Mouse (Mus musculus): ENCODE data around the gene Kcnj12.
A peak's percentile ranks its signal among the peaks of the same experiment; 100 is the strongest.

Gene Kcnj12

GRCm38 (mm10) chr11:61059691-61060457, 37.5 kb downstream of the Kcnj12 start:
- no peak for DNase-seq (ENCODE audit: low spot score in 2 of 2)

- DNase-seq (ENCODE audit: low spot score in 2 of 2), result no peak
Measured at GRCm38 (mm10) chr11:61060634-61061033, 38.3 kb downstream of the Kcnj12 start.

- DNase-seq (ENCODE audit: low spot score in 2 of 2), result no peak
Measured at GRCm38 (mm10) chr11:61062548-61063461, 40.4 kb downstream of the Kcnj12 start.

DNA sequence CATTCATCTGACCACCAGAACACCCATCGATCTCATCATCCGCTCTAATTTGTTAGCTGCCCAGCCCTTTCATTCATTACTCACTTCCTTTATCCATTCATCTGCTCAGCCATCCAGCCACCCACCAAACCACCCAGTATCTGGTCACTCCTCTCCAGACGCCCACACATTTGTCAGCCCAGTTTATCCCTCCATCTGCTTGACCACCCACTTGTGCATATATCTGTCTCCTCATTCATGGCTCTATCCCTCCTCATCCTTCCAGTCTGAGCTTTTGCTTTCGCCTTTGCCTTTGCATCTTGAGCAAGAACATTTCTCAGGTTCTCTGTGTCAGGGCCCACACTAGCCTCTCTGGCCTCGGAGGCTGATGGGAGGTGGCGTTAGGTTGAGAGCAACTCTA, 41.1 kb downstream of the Kcnj12 start:
- no peak for DNase-seq (ENCODE audit: low spot score in 2 of 2)

GRCm38 (mm10) chr11:61065620-61066019, 43.3 kb downstream of the Kcnj12 start:
- DNase-seq (ENCODE audit: low spot score in 2 of 2), result no peak

GRCm38 (mm10) chr11:61067133-61067835, 44.9 kb downstream of the Kcnj12 start:
- no peak for DNase-seq (ENCODE audit: low spot score in 2 of 2)

GRCm38 (mm10) chr11:61068866-61069265, 46.5 kb downstream of the Kcnj12 start:
- no peak for DNase-seq (ENCODE audit: low spot score in 2 of 2)

DNA sequence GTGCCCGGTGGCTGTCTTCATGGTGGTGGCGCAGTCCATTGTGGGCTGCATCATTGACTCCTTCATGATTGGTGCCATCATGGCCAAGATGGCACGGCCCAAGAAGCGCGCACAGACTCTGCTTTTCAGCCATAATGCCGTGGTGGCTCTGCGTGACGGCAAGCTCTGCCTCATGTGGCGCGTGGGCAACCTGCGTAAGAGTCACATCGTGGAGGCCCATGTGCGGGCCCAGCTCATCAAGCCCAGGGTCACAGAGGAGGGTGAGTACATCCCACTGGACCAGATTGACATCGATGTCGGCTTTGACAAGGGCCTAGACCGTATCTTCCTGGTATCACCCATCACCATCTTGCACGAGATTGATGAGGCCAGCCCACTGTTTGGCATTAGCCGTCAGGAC, 47.3 kb downstream of the Kcnj12 start:
- DNase-seq (ENCODE audit: low spot score in 2 of 2), result no peak

- DNase-seq (ENCODE audit: low spot score in 2 of 2), result no peak
Measured at GRCm38 (mm10) chr11:61074646-61075317, 52.4 kb downstream of the Kcnj12 start.

- no peak for DNase-seq (ENCODE audit: low spot score in 2 of 2)
Measured at GRCm38 (mm10) chr11:61075361-61076326, 53.3 kb downstream of the Kcnj12 start.

DNA sequence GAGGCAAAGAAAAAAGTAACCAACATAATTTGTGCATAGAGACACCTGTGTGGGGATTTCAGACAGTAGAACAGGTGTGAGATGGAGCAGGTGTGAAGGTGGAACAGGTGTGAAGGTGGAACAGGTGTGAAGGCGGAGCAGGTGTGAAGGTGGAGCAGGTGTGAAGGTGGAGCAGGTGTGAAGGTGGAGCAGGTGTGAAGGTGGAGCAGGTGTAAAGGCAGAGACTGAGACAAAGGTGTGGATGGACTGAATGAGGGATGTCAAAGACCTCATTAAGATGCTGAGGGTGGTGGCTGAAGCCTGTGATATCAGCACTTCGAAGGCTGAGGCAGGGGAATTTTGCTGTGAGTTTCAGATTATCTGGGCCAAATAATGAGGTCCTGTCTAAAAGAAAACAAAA, 59.3 kb downstream of the Kcnj12 start:
- DNase-seq (ENCODE audit: low spot score in 2 of 2), result no peak

- DNase-seq (ENCODE audit: low spot score in 2 of 2), result no peak
Measured at GRCm38 (mm10) chr11:61090195-61090594, 67.8 kb downstream of the Kcnj12 start.

GRCm38 (mm10) chr11:61091192-61091591, 68.8 kb downstream of the Kcnj12 start:
- DNase-seq (ENCODE audit: low spot score in 2 of 2), result no peak

- peak in 1 of 2 experiments; percentile 77 for DNase-seq (ENCODE audit: low spot score in 2 of 2)
Measured at GRCm38 (mm10) chr11:61091642-61092262, 69.4 kb downstream of the Kcnj12 start.

GRCm38 (mm10) chr11:61098046-61098445, 75.7 kb downstream of the Kcnj12 start:
- DNase-seq (ENCODE audit: low spot score in 2 of 2), result no peak

DNA sequence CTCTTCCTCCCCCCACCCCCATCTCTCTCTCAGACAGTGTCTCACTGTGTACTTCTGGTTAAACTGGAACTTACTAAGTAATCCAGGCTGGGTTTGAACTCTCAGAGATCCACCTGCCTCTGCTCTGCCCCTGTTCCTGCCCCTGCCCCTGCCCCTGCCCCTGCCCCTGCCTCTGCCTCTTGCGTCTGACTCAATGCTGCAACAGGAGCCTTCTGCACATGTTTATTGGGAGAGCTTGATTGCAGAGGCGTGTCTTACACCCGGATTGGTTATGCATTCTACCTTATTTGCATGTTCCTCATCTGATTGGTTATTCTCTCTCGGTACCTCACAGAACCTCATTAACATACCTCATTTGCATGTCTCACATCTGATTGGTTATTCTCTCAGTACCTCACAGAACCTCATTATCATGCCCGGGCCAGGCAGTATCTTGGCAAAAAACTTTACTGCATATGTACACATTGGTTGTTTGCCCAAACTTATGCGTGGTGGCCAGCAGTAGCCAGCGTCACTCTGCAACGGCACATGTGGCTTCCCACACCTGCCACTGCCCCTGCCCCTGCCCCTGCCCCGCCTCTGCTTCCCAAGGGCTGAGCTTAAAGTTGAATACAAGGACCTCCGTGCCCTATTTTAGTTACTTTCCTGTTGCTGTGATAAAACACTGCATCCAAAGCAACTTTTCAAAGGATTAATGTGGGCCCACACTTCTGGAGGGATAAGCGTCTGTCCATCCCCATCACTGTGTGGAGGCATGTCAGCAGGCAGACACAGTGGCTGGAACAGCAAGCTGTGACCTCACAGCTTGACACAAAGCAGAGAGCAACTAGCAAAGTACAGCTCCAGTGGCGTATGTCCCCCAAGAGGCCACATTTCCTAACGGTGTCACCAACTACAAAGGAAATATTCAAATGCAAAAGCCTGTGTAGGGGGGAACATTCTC, 80.3 kb downstream of the Kcnj12 start:
- no peak for DNase-seq (ENCODE audit: low spot score in 2 of 2)

DNA sequence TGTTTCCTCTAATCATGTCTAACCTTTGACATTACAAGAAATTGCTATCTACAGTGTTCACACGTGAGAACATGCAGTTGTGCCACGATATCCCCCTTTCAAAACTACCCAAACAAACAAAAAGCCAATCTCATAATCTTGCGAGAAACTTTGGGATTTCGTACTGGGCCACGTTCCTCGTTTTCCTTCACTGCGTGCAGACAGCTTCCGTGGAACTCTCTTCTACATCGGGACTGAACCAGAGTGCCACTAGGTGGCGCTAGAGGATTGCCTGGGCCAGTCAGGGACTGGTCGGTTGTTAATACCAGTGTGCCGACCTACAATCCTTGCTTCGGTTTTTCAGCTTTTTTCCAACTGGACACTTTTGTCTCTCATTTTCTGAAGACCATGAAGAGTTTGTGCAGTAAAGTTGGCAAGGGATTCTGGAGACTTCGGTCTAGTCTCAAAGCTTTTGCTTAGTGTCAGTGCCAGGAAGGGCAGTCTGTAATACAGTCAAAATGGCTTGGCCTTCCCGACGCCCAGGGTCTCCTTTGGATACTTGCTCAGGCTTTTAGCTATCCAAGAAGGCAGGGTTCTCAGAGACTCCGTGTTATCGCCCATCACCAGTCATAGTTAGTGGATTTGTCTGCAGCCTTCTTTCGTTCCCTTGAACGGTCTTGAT, 82.0 kb downstream of the Kcnj12 start:
- DNase-seq (ENCODE audit: low spot score in 2 of 2), result peak; percentile 79 to 92

DNA sequence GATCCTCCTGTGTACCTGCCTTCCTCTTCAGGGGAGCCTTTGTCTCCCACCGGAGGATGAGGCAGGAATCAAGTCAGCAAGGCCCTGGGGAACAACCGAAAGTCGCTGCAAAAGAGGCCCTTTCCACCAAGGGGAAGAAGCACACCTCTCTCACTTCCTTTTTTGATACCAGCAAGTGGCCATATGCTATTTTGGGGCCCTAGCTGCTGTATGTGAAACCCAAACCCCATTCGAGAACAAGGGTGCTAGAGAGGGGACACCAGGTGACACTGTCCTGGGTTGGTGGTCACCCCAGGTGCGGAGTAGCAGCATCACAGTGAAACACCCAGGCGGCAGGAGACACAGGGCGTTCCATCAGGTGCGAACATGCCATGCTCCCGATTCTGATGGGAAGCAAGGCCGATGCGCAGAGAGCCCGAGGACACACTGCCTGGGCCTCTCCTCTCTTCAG, 86.6 kb downstream of the Kcnj12 start:
- DNase-seq (ENCODE audit: low spot score in 2 of 2), result no peak

Measured in urinary bladder, postnatal 4 days (tissue).